Mouse (Mus musculus) kidney, embryonic 16.5 days (tissue): ENCODE results near the gene Wipf1. TPM values are rescaled to one million over a fixed set of nuclear protein-coding genes. Genes with fewer than 3 reads are reported as not detected.
A peak's percentile ranks its signal among the peaks of the same experiment; 100 is the strongest.

ENCODE experiments used
- ATAC-seq: fragments of 200-750 bp; cut with Nextera tagmentation; 2 replicates; pipeline ENCODE4 v1.8.0; 2017; ENCODE audit warnings: moderate TSS enrichment; ENCODE audit not compliant: low FRiP score, low TSS enrichment
- H3K27ac ChIP-seq: fragments of 300-500 bp; sonication (generic); 2 replicates; pipeline ENCODE4 v1.5.1; 2014; ENCODE audit warnings: low read length
- H3K27me3 ChIP-seq: fragments of 300-500 bp; sonication (generic); 2 replicates; pipeline ENCODE4 v1.6.1; 2014; ENCODE audit warnings: low read length, control low read depth, mixed read lengths; ENCODE audit not compliant: insufficient read depth
- H3K36me3 ChIP-seq: fragments of 300-500 bp; sonication (generic); 2 replicates; pipeline ENCODE4 v1.6.1; 2014; ENCODE audit warnings: low read length, control low read depth, mixed read lengths; ENCODE audit not compliant: insufficient read depth
- H3K4me1 ChIP-seq: fragments of 300-500 bp; sonication (generic); 2 replicates; pipeline ENCODE4 v1.6.1; 2014; ENCODE audit warnings: low read length, control low read depth, mixed read lengths; ENCODE audit not compliant: insufficient read depth
- H3K4me2 ChIP-seq: fragments of 300-500 bp; sonication (generic); replicated peaks from 2 replicates; pipeline ENCODE4 v1.6.1; 2014; ENCODE audit warnings: low read depth, low read length
- H3K4me3 ChIP-seq: fragments of 300-500 bp; sonication (generic); 2 replicates; pipeline ENCODE4 v1.5.1; 2014; ENCODE audit warnings: mild to moderate bottlenecking, low read length
- H3K9ac ChIP-seq: fragments of 300-500 bp; sonication (generic); replicated peaks from 2 replicates; pipeline ENCODE4 v1.6.1; 2014; ENCODE audit warnings: low read length
- H3K9me3 ChIP-seq: fragments of 300-500 bp; sonication (generic); 2 replicates; pipeline ENCODE4 v1.6.1; 2016; ENCODE audit warnings: low read length, control low read depth
- WGBS: fragments of 180-500 bp; shearing (Covaris S2); extraction: QIAGEN DNeasy Blood & Tissue Kit; methylation state at CpG from one replicate; pipeline ENCODE4 v1.1.7; 2014; 5-methylcytosine and 5-hydroxymethylcytosine counted together
- polyA plus RNA-seq: library from polyadenylated mRNA; unstranded; fragments of >200 nt; fragmentation: Nextera tagmentation; extraction: Ambion mirVana; gene quantifications from 2 replicates; pipeline ENCODE4 v1.2.1, GENCODE M21; 2015

Wipf1 gene
- polyA plus RNA-seq, 1 experiment from 2014 or later = 8.6 TPM

GRCm38 (mm10) chr2:73389951-73390350, 139.6 kb downstream of the Wipf1 start:
- no peaks in the 10 kb centered on the region for H3K9me3 ChIP-seq
- no peak overlapping the region for H3K27ac ChIP-seq
- peaks cover 10% of the 10 kb centered on the region for H3K4me1 ChIP-seq
- ATAC-seq = no peak
- H3K4me3 ChIP-seq = no peak overlapping the region
- H3K36me3 ChIP-seq = no peaks in the 10 kb centered on the region
- no peaks in the 10 kb centered on the region for H3K27me3 ChIP-seq
- no peak overlapping the region for H3K4me2 ChIP-seq
- H3K9ac ChIP-seq = no peak overlapping the region
- 93% methylated on average over 3 of the region's 3 CpGs for WGBS

GRCm38 (mm10) chr2:73387806-73388205, 141.7 kb downstream of the Wipf1 start:
- Histone ChIP-seq H3K9me3 (no peaks in the 10 kb centered on the region), H3K4me2 (no peak overlapping the region), H3K9ac (no peak overlapping the region), H3K27me3 (no peaks in the 10 kb centered on the region), H3K36me3 (no peaks in the 10 kb centered on the region), H3K27ac (no peak overlapping the region), H3K4me1 (peaks cover 10% of the 10 kb centered on the region), H3K4me3 (no peak overlapping the region)
- 95% methylated on average over 1 of the region's 1 CpGs for WGBS
- no peak for ATAC-seq

- WGBS = under 1% methylated on average over 44 of the region's 44 CpGs
- H3K4me2 ChIP-seq = peak within 1 kb of the TSS; percentile 74
- no peaks in the 10 kb centered on the region for H3K27me3 ChIP-seq
- H3K9me3 ChIP-seq = no peaks in the 10 kb centered on the region
- peak within 1 kb of the TSS; percentile 59 for H3K9ac ChIP-seq
- H3K36me3 ChIP-seq = no peaks in the 10 kb centered on the region
- ATAC-seq = peak; percentile 99
- H3K4me3 ChIP-seq = peak within 1 kb of the TSS; percentile 59
- peaks cover 10% of the 10 kb centered on the region for H3K4me1 ChIP-seq
- H3K27ac ChIP-seq = peak within 1 kb of the TSS; percentile 67
These were observed 143.0 kb downstream of the Wipf1 start, which contains the start of gene Gpr155 for GRCm38 (mm10) chr2:73386356-73387046. TSS of gene Gpr155 (minus strand) at chr2:73386572.

GRCm38 (mm10) chr2:73385641-73386355, 143.7 kb downstream of the Wipf1 start:
- no peaks in the 10 kb centered on the region for H3K27me3 ChIP-seq
- 1% methylated on average over 29 of the region's 29 CpGs for WGBS
- no peak for ATAC-seq
- no peaks in the 10 kb centered on the region for H3K9me3 ChIP-seq
- H3K4me3 ChIP-seq = peak overlapping the region; percentile 59
- H3K36me3 ChIP-seq = no peaks in the 10 kb centered on the region
- H3K9ac ChIP-seq = peak overlapping the region; percentile 57
- H3K27ac ChIP-seq = no peak overlapping the region
- peak overlapping the region; percentile 74 for H3K4me2 ChIP-seq
- H3K4me1 ChIP-seq = peaks cover 10% of the 10 kb centered on the region

- peak overlapping the region; percentile 74 for H3K4me2 ChIP-seq
- no peak overlapping the region for H3K27ac ChIP-seq
- peak overlapping the region; percentile 59; the same call in 1 of the 2 replicates for H3K4me3 ChIP-seq
- no peaks in the 10 kb centered on the region for H3K27me3 ChIP-seq
- H3K4me1 ChIP-seq = peaks cover 10% of the 10 kb centered on the region
- no peak for ATAC-seq
- H3K9me3 ChIP-seq = no peaks in the 10 kb centered on the region
- no peaks in the 10 kb centered on the region for H3K36me3 ChIP-seq
- 67% methylated on average over 4 of the region's 4 CpGs for WGBS
- H3K9ac ChIP-seq = no peak overlapping the region
These were observed 144.4 kb downstream of the Wipf1 start for GRCm38 (mm10) chr2:73385172-73385571.

GRCm38 (mm10) chr2:73380298-73380975, 149.1 kb downstream of the Wipf1 start:
- Histone ChIP-seq H3K9ac (no peak overlapping the region), H3K27me3 (no peaks in the 10 kb centered on the region), H3K4me2 (no peak overlapping the region), H3K4me1 (peaks cover 7% of the 10 kb centered on the region), H3K9me3 (no peaks in the 10 kb centered on the region), H3K4me3 (no peak overlapping the region), H3K36me3 (no peaks in the 10 kb centered on the region), H3K27ac (peak overlapping the region; percentile 31)
- 60% methylated on average over 9 of the region's 9 CpGs for WGBS
- ATAC-seq = peak; percentile 81

GRCm38 (mm10) chr2:73379656-73380055, 149.9 kb downstream of the Wipf1 start:
- peak overlapping the region; percentile 55 for H3K27ac ChIP-seq

More at GRCm38 (mm10) chr2:73379656-73380055, 149.9 kb downstream of the Wipf1 start:
- Histone ChIP-seq H3K4me3 (no peak overlapping the region), H3K4me2 (no peak overlapping the region), H3K9me3 (no peaks in the 10 kb centered on the region), H3K27me3 (no peaks in the 10 kb centered on the region), H3K9ac (no peak overlapping the region), H3K36me3 (no peaks in the 10 kb centered on the region), H3K4me1 (peaks cover 13% of the 10 kb centered on the region)
- WGBS = 64% methylated on average over 5 of the region's 5 CpGs
- no peak; the same call in 1 of the 2 replicates for ATAC-seq

Other genes starting within 250 kb of the Wipf1 start
- gene Scrn3, start 217.1 kb downstream of the Wipf1 start, polyA plus RNA-seq = 19.2 and 19.3 TPM in 2 replicates
- gene Cir1, start 217.0 kb downstream of the Wipf1 start, polyA plus RNA-seq = 20.5 and 20.7 TPM in 2 replicates
- 7.7 and 8.2 TPM in 2 replicates for gene Gpr155, start 143.2 kb downstream of the Wipf1 start, polyA plus RNA-seq
- 0.36 and 0.72 TPM in 2 replicates for gene Chrna1, start 50.6 kb upstream of the Wipf1 start, polyA plus RNA-seq
- gene Chn1, start 245.6 kb upstream of the Wipf1 start, polyA plus RNA-seq = 12.2 and 17.0 TPM in 2 replicates